Mouse (Mus musculus) forebrain, embryonic 12.5 days (tissue): ENCODE results near the gene Fam240a. TPM values are rescaled to one million over a fixed set of nuclear protein-coding genes. Genes with fewer than 3 reads are reported as not detected.

Experiments used
- ATAC-seq: fragments of 200-750 bp; cut with Nextera tagmentation; 2 replicates; pipeline ENCODE4 v1.8.0; 2017; ENCODE audit warnings: moderate TSS enrichment; ENCODE audit not compliant: low FRiP score
- H3K27ac ChIP-seq: fragments of 300-500 bp; sonication (generic); 2 replicates; pipeline ENCODE4 v1.5.1; 2016; ENCODE audit warnings: mild to moderate bottlenecking
- H3K27me3 ChIP-seq: fragments of 300-500 bp; sonication (generic); 2 replicates; pipeline ENCODE4 v1.6.1; 2016; ENCODE audit warnings: mild to moderate bottlenecking
- H3K36me3 ChIP-seq: fragments of 300-500 bp; sonication (generic); replicated peaks from 2 replicates; pipeline ENCODE4 v1.6.1; 2016; ENCODE audit warnings: mild to moderate bottlenecking
- H3K4me1 ChIP-seq: fragments of 300-500 bp; sonication (generic); 2 replicates; pipeline ENCODE4 v1.6.1; 2016
- H3K4me2 ChIP-seq: fragments of 300-500 bp; sonication (generic); 2 replicates; pipeline ENCODE4 v1.6.1; 2016; ENCODE audit warnings: mild to moderate bottlenecking, moderate library complexity
- H3K4me3 ChIP-seq: fragments of 300-500 bp; sonication (generic); replicated peaks from 2 replicates; pipeline ENCODE4 v1.5.1; 2016; ENCODE audit warnings: mild to moderate bottlenecking
- H3K9ac ChIP-seq: fragments of 300-500 bp; sonication (generic); 2 replicates; pipeline ENCODE4 v1.6.1; 2016; ENCODE audit warnings: mild to moderate bottlenecking
- H3K9me3 ChIP-seq: fragments of 300-500 bp; sonication (generic); 2 replicates; pipeline ENCODE4 v1.6.1; 2016
- WGBS: fragments of 180-500 bp; shearing (Covaris S2); methylation state at CpG from one replicate; pipeline ENCODE4 v1.1.7; 2016; 5-methylcytosine and 5-hydroxymethylcytosine counted together
- polyA plus RNA-seq: library from polyadenylated mRNA; unstranded; fragments of >200 nt; fragmentation: Nextera tagmentation; extraction: Ambion mirVana; gene quantifications from 2 replicates; pipeline ENCODE4 v1.2.1, GENCODE M21; 2016

The Fam240a gene
- not detected in 2 replicates for polyA plus RNA-seq

- Histone ChIP-seq H3K9me3 (no peaks in the 10 kb centered on the region), H3K27me3 (no peaks in the 10 kb centered on the region), H3K27ac (no peak within 1 kb of the TSS), H3K4me1 (no peaks in the 10 kb centered on the region), H3K9ac (no peak within 1 kb of the TSS), H3K36me3 (no peaks in the 10 kb centered on the region), H3K4me3 (no peak within 1 kb of the TSS), H3K4me2 (no peak within 1 kb of the TSS)
- 94% methylated on average over 7 of the region's 7 CpGs for WGBS
- no peak for ATAC-seq
Observed at GRCm38 (mm10) chr9:110916786-110917185, at the start of gene Fam240a. Fam240a (minus strand) TSS chr9:110916861.

- no peak overlapping the region for H3K27ac ChIP-seq
- ATAC-seq, result no peak
- WGBS, result 74% methylated on average over 2 of the region's 2 CpGs
- H3K9me3 ChIP-seq, result no peaks in the 10 kb centered on the region
- H3K9ac ChIP-seq, result no peak overlapping the region
- no peaks in the 10 kb centered on the region for H3K27me3 ChIP-seq
- no peaks in the 10 kb centered on the region for H3K36me3 ChIP-seq
- H3K4me2 ChIP-seq, result no peak overlapping the region
- H3K4me3 ChIP-seq, result no peak overlapping the region
- no peaks in the 10 kb centered on the region for H3K4me1 ChIP-seq
Observed at GRCm38 (mm10) chr9:110965910-110966231, 49.2 kb upstream of the Fam240a start.

- WGBS, result 91% methylated on average over 22 of the region's 22 CpGs
- H3K4me3 ChIP-seq, result no peak overlapping the region
Observed at GRCm38 (mm10) chr9:110965062-110965909, 48.6 kb upstream of the Fam240a start.

GRCm38 (mm10) chr9:110963566-110964115 is 47.0 kb upstream of the Fam240a start:
- no peak overlapping the region for H3K4me2 ChIP-seq
- H3K9ac ChIP-seq, result no peak overlapping the region
- ATAC-seq, result no peak
- 92% methylated on average over 8 of the region's 8 CpGs for WGBS
- no peaks in the 10 kb centered on the region for H3K9me3 ChIP-seq
- no peaks in the 10 kb centered on the region for H3K36me3 ChIP-seq
- no peaks in the 10 kb centered on the region for H3K27me3 ChIP-seq
- H3K4me3 ChIP-seq, result no peak overlapping the region
- H3K4me1 ChIP-seq, result no peaks in the 10 kb centered on the region
- H3K27ac ChIP-seq, result no peak overlapping the region

More at GRCm38 (mm10) chr9:110965062-110965909, 48.6 kb upstream of the Fam240a start:
- H3K36me3 ChIP-seq, result no peaks in the 10 kb centered on the region
- no peaks in the 10 kb centered on the region for H3K4me1 ChIP-seq
- no peaks in the 10 kb centered on the region for H3K9me3 ChIP-seq
- H3K9ac ChIP-seq, result no peak overlapping the region
- H3K27ac ChIP-seq, result no peak overlapping the region
- ATAC-seq, result no peak
- no peaks in the 10 kb centered on the region for H3K27me3 ChIP-seq
- H3K4me2 ChIP-seq, result no peak overlapping the region

GRCm38 (mm10) chr9:110961386-110961785 is 44.7 kb upstream of the Fam240a start:
- Histone ChIP-seq H3K9me3 (no peaks in the 10 kb centered on the region), H3K9ac (no peak overlapping the region), H3K36me3 (no peaks in the 10 kb centered on the region), H3K4me2 (no peak overlapping the region), H3K4me1 (no peaks in the 10 kb centered on the region), H3K27ac (no peak overlapping the region), H3K27me3 (0 out of 2 replicates have a peak, but pooled peaks cover 2% of the 10 kb centered on the region), H3K4me3 (no peak overlapping the region)
- ATAC-seq, result no peak
- WGBS, result 93% methylated on average over 8 of the region's 8 CpGs

GRCm38 (mm10) chr9:110960230-110961149 is 43.8 kb upstream of the Fam240a start:
- no peaks in the 10 kb centered on the region for H3K4me1 ChIP-seq
- no peak overlapping the region for H3K9ac ChIP-seq
- no peaks in the 10 kb centered on the region for H3K36me3 ChIP-seq
- ATAC-seq, result no peak
- no peak overlapping the region for H3K4me3 ChIP-seq
- no peak overlapping the region for H3K27ac ChIP-seq
- peaks cover 10% of the 10 kb centered on the region for H3K27me3 ChIP-seq
- WGBS, result 90% methylated on average over 13 of the region's 13 CpGs
- H3K4me2 ChIP-seq, result no peak overlapping the region
- H3K9me3 ChIP-seq, result no peaks in the 10 kb centered on the region

GRCm38 (mm10) chr9:110959669-110960068 is 43.0 kb upstream of the Fam240a start:
- Histone ChIP-seq H3K27me3 (peaks cover 18% of the 10 kb centered on the region), H3K9ac (no peak overlapping the region), H3K4me2 (no peak overlapping the region), H3K4me1 (peaks cover 2% of the 10 kb centered on the region; the same call in 1 of the 2 replicates), H3K27ac (no peak overlapping the region), H3K9me3 (no peaks in the 10 kb centered on the region), H3K4me3 (no peak overlapping the region), H3K36me3 (no peaks in the 10 kb centered on the region)
- no peak for ATAC-seq
- WGBS, result 79% methylated on average over 5 of the region's 5 CpGs

- ATAC-seq, result no peak
- H3K27ac ChIP-seq, result no peak overlapping the region
- no peak overlapping the region for H3K4me2 ChIP-seq
- H3K27me3 ChIP-seq, result peaks cover 44% of the 10 kb centered on the region
- H3K4me1 ChIP-seq, result peaks cover 14% of the 10 kb centered on the region; the same call in 1 of the 2 replicates
- no peak overlapping the region for H3K4me3 ChIP-seq
- 88% methylated on average over 6 of the region's 6 CpGs for WGBS
- H3K9me3 ChIP-seq, result no peaks in the 10 kb centered on the region
- no peaks in the 10 kb centered on the region for H3K36me3 ChIP-seq
- no peak overlapping the region for H3K9ac ChIP-seq
Observed at GRCm38 (mm10) chr9:110955962-110956361, 39.3 kb upstream of the Fam240a start.

- Histone ChIP-seq H3K4me3 (no peak overlapping the region), H3K9ac (no peak overlapping the region), H3K36me3 (no peaks in the 10 kb centered on the region), H3K4me1 (peaks cover 14% of the 10 kb centered on the region; the same call in 1 of the 2 replicates), H3K4me2 (no peak overlapping the region; the same call in 1 of the 2 replicates), H3K27me3 (peaks cover 46% of the 10 kb centered on the region), H3K9me3 (no peaks in the 10 kb centered on the region), H3K27ac (no peak overlapping the region)
- no peak for ATAC-seq
- WGBS, result 40% methylated on average over 2 of the region's 2 CpGs
Observed at GRCm38 (mm10) chr9:110954681-110955445, 38.2 kb upstream of the Fam240a start.

- Histone ChIP-seq H3K4me1 (peaks cover 14% of the 10 kb centered on the region; the same call in 1 of the 2 replicates), H3K27ac (0 out of 2 replicates have a peak overlapping the region, but pooled peaks have one; percentile 36), H3K36me3 (no peaks in the 10 kb centered on the region), H3K9ac (peak overlapping the region; percentile 61), H3K9me3 (no peaks in the 10 kb centered on the region), H3K27me3 (peaks cover 52% of the 10 kb centered on the region), H3K4me3 (peak overlapping the region; percentile 58), H3K4me2 (peak overlapping the region; percentile 88)
- peak; percentile 84 for ATAC-seq
- WGBS, result 1% methylated on average over 44 of the region's 44 CpGs
Observed at GRCm38 (mm10) chr9:110953550-110954461, 37.1 kb upstream of the Fam240a start.
